Mouse (Mus musculus) forelimb bud, embryonic 11.5 days (tissue): ENCODE measurements around the gene St6galnac1.
A peak's percentile ranks its signal among the peaks of the same experiment; 100 is the strongest.
"Not testable (repeated sequence)": the region's sequence is repeated elsewhere in the genome, so short reads cannot be mapped to it uniquely, and the experiment has no call there.

Experiments used
- DNase-seq: peaks from one replicate; pipeline ENCODE4 v3.0.0-alpha.2; 2012; ENCODE audit warnings: low read depth, low spot score

The St6galnac1 gene

GRCm38 (mm10) chr11:116775407-116775806, at the start of gene St6galnac1:
St6galnac1 (minus strand) TSS chr11:116775507.
- no peak for DNase-seq

GRCm38 (mm10) chr11:116823885-116824284, 48.6 kb upstream of the St6galnac1 start:
- not testable (repeated sequence) for DNase-seq

GRCm38 (mm10) chr11:116823255-116823654, 47.9 kb upstream of the St6galnac1 start:
- no peak for DNase-seq

GRCm38 (mm10) chr11:116822626-116823025, 47.3 kb upstream of the St6galnac1 start:
- DNase-seq: no peak

GRCm38 (mm10) chr11:116822215-116822614, 46.9 kb upstream of the St6galnac1 start:
- no peak for DNase-seq

GRCm38 (mm10) chr11:116821057-116821940, 46.0 kb upstream of the St6galnac1 start:
- DNase-seq: no peak

- no peak for DNase-seq
Observed at GRCm38 (mm10) chr11:116819932-116820593, 44.8 kb upstream of the St6galnac1 start.

- no peak for DNase-seq
Observed at GRCm38 (mm10) chr11:116818722-116819121, 43.4 kb upstream of the St6galnac1 start.

GRCm38 (mm10) chr11:116817567-116817966, 42.3 kb upstream of the St6galnac1 start:
- no peak for DNase-seq

GRCm38 (mm10) chr11:116816769-116817168, 41.5 kb upstream of the St6galnac1 start:
- no peak for DNase-seq

GRCm38 (mm10) chr11:116814884-116815415, 39.6 kb upstream of the St6galnac1 start:
- no peak for DNase-seq

GRCm38 (mm10) chr11:116814076-116814883, 39.0 kb upstream of the St6galnac1 start:
- peak; percentile 58 for DNase-seq

GRCm38 (mm10) chr11:116813610-116814009, 38.3 kb upstream of the St6galnac1 start:
- DNase-seq: no peak

- DNase-seq: no peak
Observed at GRCm38 (mm10) chr11:116812793-116813529, 37.7 kb upstream of the St6galnac1 start.

- DNase-seq: no peak
Observed at GRCm38 (mm10) chr11:116810983-116811901, 35.9 kb upstream of the St6galnac1 start.

GRCm38 (mm10) chr11:116810528-116810927, 35.2 kb upstream of the St6galnac1 start:
- no peak for DNase-seq

GRCm38 (mm10) chr11:116809520-116809919, 34.2 kb upstream of the St6galnac1 start:
- DNase-seq: no peak

GRCm38 (mm10) chr11:116808811-116809395, 33.6 kb upstream of the St6galnac1 start:
- DNase-seq: no peak

GRCm38 (mm10) chr11:116807938-116808606, 32.8 kb upstream of the St6galnac1 start:
- peak; percentile 86 for DNase-seq
